Mouse (Mus musculus) brain, adult 10 weeks (tissue): ENCODE data around the gene Clnk. TPM values are rescaled to one million over a fixed set of nuclear protein-coding genes. Genes with fewer than 3 reads are reported as not detected.

Source experiments
- polyA plus RNA-seq: library from polyadenylated mRNA; stranded (reverse); fragments of 350-450 nt; fragmentation: Illumina TruSeq; extraction: RNeasy Lipid Tissue Mini Kit (QIAGEN cat#74804); gene quantifications from one replicate; pipeline ENCODE4 v1.2.3, GENCODE M21; 2015; ENCODE audit warnings: low read depth, low replicate concordance

Gene Clnk
- not detected for polyA plus RNA-seq

GRCm38 (mm10) chr5:38876622-38877021, at the start of gene Clnk:
TSS of gene Clnk (minus strand) at chr5:38876812.

GRCm38 (mm10) chr5:38684164-38684911, 192.3 kb downstream of the Clnk start, which contains the start of gene Zfp518b:
TSS of gene Zfp518b (minus strand) at chr5:38684826.

Other genes with a start within 250 kb of the Clnk start
- gene Zfp518b, start 192.0 kb downstream of the Clnk start, polyA plus RNA-seq = 6.6 TPM